Mouse (Mus musculus): ENCODE data around the gene Mgat4a.

The Mgat4a gene

DNA sequence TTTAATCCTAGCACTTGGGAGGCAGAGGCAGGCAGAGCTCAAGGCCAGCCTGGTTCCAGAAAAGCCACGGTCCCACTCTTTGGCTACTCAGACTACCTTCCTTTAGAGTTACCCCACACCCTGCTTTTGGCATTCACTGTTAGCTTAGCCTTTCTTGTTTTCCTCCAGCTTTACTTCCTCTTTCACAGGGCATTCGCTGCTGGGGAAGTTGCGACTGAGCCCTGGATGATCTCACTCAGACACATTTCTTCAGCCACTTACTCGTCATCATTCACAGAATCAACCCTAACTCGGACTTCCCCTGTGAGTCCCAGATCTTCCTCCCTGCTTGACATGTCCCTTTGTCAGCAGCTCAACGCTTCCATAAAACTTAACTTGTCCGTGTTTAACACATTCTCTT, 49.1 kb downstream of the Mgat4a start:
- no peak for DNase-seq

DNA sequence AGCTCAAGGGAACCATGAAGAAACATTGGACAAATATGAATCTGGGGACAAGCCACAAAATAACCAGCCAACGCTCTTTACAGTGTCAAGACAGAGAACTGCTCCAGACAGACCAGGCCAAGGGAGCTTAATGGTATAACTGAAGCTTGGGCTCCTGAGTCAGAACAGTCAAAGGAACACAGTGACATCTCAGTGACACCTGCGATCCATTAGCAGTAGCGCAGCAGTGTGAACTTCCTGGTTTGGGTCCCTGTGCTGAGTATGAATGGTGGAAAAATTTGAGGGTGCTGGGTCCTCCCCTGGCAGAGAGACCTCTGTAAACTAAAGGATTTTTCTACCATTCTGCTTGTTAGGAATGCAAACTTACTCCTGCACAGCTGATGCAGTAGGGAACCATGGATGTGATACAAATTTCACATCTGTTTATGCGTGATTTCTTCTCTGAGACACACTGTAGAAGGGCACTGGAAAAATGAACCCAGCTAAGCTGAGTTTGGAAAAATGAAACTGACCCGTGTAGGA, 50.1 kb downstream of the Mgat4a start:
- no peak for DNase-seq

DNA sequence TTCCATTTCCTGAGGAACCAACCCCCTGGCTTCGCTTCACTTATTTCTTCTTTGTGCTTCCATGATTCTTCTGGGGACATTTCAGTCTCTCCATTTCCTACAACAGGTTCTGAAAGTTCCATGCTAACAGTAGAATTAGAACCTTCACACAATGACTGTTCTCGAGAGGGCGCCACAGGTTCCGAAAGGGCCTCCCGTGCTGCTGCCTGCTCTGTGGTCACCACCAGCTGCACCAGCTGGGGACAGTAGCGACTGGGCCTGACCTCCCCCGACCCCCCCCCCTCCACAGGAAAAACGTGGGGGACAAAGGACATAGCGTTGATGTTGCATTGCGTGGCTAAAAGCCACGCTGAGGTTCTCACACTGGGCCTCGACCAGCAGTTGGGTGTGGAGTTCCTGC, 52.3 kb downstream of the Mgat4a start:
- no peak for DNase-seq

DNA sequence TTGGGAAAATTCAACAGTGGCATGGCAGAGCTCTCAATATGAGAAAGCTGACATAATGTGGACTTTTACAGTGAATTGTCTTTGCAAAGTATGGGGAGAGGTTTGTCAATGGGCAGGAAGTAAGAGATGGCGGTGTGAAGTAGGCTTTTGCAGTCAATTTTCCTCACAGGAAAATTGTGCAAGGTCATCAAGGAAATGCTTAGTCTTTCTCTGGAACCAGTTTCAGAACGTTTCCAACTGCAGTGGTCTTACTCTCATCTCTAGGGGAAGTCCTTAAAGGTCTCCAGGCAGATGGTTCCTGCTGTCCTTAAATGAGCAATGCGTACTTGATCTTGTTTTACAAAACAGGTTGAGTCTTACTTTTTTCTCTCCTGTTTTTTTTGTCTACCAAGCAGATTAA, 53.8 kb downstream of the Mgat4a start:
- no peak for DNase-seq

DNA sequence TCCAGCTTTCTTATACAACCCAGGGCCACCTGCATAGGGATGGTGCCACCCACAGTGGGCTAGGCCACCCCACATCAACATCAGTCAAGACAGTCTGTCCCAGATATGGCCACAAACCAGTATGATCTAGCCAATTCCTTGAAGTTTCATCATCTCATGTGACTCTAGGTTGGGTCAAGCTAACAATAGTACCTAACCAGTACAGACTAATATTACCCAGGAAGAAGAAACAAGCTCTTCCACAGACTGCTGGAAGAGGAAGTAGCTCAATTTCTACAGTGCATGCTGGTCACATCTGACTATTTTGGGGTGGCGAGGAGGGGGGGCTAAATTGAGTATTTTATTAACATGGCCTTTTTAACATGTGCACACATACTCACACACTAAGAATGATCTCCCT, 54.4 kb downstream of the Mgat4a start:
- DNase-seq: no peak

DNA sequence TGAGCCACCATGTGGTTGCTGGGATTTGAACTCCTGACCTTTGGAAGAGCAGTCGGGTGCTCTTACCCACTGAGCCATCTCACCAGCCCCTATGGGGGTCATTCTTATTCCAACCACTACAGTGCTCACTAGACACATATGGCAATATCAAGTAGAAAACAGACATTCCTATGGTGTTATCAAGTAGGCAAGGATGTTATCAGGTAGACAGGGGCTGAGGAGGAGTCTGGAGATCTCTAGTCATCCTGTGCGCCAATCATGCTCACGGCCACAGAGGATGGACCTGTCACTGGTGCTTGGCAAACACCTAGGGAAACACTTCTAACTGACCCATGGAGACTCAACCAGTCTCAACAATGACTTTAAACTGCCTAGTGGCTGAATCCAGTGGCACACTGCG, 56.2 kb downstream of the Mgat4a start:
- DNase-seq: no peak

DNA sequence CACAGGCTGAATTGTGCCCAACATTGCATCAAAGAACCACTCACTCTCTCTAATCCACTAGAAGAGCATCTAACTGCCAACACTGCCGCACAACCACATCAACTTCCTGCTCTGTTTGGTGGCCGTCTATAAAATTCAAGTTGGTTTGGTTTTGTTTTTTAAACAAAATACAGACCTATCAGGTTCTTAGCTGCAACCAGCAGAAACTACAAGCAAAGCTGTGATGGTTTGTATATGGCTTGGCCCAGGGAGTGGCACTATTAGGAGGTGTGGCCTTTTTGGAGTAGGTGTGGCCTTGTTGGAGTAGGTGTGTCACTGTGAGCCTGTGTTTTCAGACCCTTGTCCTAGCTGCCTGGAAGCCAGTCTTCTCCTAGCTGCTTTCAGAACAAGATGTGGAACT, 59.5 kb downstream of the Mgat4a start:
- no peak for DNase-seq

DNA sequence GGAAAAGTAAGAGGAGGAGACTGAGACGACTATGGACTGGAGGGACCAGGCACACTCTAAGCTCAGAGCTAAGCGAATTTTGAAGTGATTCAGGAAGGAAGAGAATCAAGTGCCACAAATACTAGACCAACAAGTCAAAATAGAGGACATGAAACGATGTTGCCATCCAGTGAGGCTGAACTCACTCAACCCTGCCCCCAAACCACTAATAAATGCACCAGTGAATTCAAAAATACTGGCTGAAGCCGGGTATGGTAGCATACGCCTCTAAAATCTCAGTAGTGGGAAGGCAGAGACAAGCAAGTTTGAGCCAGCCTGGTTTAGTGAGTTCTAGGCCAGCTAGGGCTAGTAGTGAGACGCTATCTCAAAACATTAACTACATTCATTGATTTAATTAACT, 60.1 kb downstream of the Mgat4a start:
- DNase-seq: no peak

DNA sequence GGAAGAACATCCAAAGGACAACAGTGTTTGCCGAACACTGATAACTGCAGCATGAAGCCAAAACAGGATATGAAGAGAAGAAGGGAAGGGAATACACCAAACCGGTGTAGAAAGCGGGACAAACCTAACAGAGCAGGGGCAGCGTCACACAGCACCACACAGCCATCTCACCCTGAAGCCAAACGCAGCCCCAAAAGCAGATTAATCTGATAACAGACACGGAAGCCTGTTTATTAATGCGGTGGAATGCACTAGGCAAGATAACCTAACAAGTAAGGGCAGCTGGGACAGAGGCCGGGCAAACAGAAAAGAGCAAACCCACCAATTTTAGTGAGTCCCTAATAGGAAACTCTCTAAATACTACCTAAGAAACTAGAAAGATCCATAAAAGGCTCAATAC, 61.1 kb downstream of the Mgat4a start:
- no peak for DNase-seq

DNA sequence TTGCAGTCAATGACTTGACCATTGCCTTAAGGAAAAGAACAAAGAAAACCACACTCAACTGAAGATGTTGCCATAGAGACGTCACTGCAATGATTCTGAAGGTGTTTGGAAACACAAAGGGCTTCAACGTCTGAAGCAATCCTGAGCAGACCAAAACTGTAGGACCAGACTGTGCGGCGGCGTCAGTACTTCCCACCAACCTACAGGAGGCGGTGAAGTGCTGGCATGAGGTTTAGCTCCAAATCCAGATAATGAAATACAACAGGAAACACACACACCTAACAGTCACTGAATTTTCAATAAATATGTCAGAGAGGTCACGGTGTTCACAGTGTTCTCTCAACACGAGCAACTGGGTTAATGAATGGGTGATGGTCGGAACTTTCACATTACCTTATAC, 61.7 kb downstream of the Mgat4a start:
- no peak for DNase-seq

DNA sequence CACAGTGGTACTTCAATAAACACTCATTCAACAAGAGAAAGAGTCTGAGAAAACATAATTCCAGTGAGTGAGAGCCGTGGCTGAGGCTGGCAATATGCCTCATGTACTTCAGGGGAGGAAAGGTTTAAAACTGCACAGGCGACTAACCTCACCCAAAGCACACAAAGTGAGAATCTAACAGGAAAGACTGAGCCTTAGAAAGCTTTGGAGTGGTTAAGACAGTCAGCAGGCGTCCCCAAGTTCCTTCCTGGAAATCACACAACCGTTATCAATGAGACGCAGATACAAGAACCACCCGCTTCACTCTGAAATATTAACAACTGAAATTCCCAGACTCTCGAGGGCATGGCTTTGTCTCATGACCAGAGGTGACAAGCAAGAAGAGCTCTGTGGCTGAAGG, 62.4 kb downstream of the Mgat4a start:
- no peak for DNase-seq

DNA sequence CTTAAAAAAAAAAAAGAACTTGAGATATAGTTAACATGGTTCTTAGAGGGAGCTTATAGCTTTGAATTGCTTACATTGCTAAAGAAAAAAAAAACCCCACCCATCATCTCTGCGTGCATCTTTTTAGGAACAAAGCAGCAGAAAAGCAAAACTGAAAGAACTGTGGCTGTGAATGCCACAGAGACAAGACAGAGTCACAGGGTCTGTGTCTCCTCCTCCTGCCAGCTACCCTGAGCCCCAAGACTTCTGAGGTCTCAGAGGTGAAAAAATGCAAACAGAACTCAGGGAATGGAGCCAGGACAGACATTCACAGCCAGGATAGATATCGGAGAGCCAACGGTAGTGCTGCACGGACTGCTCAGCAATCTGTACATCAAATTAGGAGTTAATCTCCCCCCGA, 62.9 kb downstream of the Mgat4a start:
- DNase-seq: no peak

DNA sequence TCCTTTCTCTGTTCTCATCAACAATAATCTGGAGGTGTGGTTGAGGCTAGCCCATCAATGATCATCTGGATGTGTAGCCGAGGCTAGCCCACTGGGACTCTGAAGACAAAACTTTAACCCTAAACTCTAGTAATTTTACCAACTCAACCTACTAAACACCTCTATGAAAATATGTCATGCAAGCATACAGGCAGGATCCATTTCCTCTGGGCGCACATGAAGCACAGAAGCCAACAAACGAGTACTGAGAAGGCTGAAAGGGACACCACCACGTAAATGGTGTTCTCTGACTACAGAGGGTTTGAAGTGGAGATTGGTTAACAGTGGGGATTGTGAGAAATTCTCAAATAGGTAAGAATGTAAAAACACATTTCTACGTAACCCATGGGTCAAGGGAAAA, 63.6 kb downstream of the Mgat4a start:
- no peak for DNase-seq

DNA sequence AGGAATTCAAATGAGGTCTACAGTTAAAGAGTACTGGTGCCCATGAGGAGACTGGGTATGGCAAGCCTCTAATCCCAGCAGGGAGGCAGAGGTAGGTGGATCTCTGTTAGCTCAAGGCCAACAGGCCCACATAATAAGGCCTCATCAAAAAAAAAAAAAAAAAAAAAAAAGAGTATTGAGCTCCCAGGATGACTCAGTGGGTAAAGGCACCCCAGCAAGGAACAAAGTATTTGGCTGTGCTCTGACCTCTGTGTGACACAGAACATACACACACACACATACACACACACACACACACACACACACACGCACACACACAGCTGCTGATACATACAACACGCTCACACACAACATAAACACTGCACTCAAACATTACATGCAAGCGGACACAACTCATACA, 65.5 kb downstream of the Mgat4a start:
- no peak for DNase-seq

DNA sequence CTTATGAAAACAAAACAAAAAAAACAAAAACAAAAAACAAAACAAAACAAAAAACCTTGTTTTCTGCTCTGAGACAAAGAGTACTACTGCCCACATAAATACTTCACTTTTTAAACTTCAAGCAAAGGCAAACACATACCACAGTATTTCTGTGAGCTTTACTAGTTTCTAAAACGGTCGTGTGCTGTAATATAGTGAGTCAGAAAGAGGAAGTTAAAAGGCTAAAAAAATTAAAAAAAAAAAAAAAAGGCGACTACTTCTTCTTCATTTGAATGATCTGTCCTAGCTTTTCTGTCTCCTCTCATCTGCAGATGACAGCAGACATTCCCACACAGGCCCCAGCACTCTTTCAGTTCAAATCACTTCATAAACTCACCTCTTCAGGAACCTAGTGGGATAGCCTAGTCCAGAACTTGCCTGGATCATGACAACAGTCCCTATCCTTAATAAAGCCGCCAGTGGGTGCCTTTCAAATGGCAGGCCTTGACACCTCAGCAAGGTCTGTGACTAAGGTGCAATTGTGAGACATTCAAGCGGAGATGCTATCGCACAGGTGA, 66.1 kb downstream of the Mgat4a start:
- no peak for DNase-seq

DNA sequence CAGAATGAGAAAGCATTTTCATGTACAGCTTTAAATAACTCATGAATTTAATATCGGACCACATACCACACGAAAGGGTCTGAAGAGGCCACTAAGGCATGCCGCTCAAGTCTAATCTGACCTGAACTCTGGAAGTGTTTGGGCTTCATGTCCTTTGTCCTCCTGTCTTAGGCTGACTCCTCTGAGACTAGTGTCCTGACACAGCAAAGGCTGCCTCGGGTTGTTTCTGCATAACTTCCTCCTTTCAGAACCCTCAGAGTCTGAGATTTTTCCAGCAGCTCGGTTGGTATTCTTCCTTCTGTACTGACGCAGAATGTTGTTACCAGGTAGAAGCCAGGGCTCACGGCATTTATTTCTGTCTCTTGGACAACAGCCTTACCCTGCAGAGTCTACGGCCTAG, 66.8 kb downstream of the Mgat4a start:
- no peak for DNase-seq

DNA sequence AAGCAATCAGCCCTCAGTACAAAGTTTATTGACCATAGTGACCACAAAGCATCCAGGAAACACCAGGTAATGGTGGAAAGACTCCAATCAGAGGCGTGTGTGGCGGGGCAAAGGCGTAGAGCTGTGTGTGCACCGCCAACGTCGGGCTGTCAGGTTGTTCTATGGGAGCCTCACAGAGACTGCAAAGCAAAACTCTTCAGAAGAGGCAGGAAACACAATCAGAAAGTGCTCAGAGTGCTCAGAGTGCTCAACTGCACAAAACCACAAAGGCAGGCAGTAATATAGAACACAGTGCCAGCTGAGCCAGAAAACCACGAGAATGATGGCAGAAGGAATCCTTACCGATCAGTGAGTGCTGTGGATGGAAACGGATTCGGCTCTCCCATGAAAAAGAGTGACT, 67.6 kb downstream of the Mgat4a start:
- DNase-seq: no peak

DNA sequence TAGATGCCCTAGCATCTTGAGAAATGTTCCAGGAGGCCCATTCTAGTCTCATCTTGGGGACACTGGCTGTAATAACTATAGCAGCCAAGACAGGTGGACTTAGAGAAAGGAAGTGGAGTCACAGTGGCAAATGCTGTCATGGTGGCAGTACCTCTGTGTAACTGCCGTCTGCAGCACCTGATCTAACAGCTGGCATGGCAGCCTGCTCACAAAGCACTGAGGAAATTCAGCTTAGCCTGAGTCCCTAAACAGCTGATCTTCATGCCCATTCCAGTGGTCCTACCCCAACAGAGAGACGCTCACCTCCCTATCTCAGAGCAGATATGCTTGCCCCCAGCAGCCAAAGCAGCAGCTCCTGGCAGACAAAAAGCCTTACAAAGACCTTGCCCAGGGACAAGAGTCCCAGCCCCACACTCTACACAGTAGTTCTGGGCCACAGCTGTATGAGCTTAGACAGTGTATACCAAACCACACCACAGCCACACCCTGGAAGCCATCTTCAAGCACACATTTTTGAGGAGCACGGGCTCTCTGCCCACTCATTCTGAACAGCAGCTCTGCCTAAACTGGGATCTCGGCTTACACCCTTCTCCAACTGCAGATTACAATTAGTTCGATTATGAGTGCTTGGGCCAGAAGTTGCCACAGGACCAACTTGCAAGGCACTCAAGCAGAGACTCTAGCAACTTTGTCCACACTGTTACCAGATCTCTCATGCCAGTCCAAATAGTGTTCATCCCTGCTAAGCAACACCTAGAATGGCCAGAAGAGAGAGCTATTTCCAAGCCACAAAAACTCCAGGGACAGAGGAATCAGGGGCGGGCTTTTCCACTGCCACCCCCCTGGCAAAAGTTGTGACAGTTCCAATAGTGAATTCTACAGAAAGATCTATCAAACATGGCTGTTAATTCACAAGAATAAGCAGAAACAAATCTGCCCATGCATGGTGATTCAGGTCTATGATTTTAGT, 69.4 kb downstream of the Mgat4a start:
- no peak for DNase-seq

DNA sequence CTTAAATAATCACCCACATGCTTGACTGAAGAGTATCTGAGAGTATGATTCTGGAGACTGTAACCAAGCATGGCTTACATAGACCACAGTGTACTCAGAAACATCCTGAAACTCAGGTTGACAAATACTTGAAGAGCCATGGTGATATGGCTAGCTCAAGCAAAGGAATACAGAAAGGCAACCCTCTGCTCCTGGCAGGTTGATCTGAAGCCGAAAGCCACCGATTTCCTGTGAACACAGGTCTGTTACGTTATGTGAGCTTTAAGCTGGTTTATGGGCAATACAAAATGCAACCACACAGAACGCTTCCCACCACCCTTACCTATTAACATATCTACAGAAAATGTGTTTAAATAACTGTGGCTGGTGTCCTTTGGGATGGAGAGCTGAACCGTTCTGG, 71.8 kb downstream of the Mgat4a start:
- DNase-seq: no peak

DNA sequence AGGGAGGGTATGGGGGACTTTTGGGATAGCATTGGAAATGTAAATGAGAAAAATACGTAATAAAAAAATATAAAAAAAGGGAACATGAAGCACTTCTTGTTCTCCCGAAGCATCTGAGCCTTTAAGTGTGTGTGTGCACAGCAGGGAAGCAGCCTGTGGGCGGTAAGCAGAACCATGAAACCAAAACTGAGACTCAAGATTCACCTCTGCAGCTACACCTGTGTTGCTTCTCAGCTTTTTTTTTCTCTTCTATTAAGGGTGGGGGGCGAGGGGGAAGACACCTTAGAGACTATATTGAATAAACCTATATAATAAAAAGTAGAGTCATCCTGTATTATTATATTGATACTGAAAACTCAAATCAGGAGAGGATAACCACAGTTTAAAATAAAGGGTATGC, 73.0 kb downstream of the Mgat4a start:
- no peak for DNase-seq

DNA sequence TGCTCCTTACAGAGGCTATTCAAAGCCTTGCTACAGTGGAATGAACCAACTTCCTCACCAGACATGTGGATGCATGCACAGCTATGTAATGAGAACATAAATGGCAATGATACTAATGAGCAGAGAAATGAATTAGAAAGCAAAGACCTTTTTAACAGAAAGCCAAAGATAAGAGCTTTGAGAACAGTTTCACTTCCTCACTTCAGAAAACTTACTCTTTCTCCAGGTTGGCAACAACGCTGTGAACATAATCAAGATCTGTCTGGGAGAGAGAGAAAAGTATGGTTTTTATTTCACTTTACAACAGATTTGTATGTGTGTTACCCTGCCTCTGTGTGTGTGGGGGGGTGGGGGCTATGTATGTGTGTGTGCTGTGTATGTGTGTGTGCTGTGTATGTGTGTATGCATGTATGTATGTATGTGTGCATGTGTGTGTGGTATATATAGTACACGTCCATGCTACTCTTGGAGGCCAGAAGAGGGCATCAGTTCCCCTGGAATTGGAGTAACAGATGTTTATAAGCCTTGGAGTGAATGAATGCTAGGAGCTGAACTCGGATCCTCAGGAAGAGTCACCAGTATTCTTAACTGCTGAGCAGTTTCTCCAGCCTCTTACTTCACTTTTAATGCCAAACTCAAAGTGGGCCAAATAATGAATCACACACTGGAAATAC, 74.4 kb downstream of the Mgat4a start:
- no peak for DNase-seq

DNA sequence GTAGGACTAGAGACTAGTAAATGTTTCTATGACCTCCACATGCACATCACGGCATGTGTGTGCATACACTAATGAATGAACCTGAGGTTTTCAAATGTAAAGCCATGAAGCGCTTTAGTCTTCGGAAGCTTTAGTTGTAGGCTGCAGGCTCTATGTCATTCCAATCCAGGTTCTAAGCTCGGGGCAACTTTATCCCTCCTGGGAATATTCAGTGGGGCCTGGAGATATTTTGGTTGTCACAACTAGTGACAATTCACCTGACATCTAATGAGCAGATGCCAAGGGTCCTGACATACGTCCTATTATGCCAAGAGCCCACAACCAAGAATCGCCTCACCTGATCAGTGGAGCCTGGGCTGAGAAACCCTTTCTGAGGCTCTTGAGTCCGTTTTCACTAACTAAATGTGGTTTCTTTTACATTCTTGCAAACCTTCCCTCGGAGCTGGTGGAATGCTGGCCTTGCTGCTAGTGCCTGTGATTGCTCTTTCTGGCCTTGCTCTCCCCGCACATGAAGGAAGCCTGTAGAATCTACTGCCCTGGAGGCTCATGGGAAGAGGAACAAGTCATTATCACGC, 75.9 kb downstream of the Mgat4a start:
- no peak for DNase-seq

DNA sequence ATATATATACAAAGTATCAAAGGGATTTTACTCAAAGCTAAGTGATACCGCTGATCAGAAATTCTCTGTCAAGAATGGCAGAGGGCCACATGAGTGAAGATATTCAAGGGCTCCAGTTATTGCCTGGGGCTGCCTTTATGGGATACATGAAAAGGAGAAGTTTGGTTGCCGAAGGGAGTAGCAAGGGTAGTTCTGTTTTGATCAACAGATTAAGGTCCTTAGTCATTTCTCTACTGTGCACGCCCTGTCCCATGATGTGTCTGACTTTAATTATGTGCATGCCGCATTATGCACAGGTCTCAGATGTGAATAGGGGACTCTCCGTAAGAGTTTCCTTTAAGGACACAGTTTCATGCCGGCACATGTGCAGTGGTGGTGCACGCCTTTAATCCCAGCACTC, 83.3 kb downstream of the Mgat4a start:
- no peak for DNase-seq

DNA sequence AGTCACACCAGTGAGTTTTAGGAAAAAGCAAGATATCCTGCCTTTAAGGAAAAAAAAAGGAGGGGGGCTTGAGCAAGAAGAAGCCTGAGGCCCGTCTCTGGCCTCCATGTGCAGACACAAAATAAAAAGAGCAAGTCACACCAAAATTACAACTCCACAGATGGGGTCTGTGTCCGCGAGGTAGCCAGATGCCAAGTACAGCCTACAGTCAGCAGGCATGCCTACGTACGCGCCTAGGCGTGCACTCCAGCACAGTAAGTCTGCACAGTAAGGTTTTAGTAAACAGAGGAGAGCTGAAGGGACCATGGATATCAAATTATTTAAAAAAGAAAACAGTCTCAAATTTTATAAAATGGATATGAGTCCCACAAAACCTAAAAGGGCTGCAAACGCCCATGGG, 89.5 kb downstream of the Mgat4a start:
- no peak for DNase-seq

All from cerebellum, adult 11 months (tissue).